Mouse (Mus musculus) small intestine, adult 2 months (tissue): ENCODE data around the gene Csnk1g2. TPM values are rescaled to one million over a fixed set of nuclear protein-coding genes. Genes with fewer than 3 reads are reported as not detected.

Experiments
- H3K27ac ChIP-seq: fragments of 200-500 bp; 2 replicates; pipeline ENCODE4 v1.5.1; 2012; ENCODE audit warnings: low read depth, low read length, control low read depth, inconsistent platforms; ENCODE audit not compliant: insufficient read depth
- H3K27me3 ChIP-seq: fragments of 200-500 bp; 2 replicates; pipeline ENCODE4 v1.6.1; 2012; ENCODE audit warnings: mild to moderate bottlenecking, moderate library complexity, low read length, inconsistent platforms; ENCODE audit not compliant: control insufficient read depth, insufficient read depth
- H3K36me3 ChIP-seq: fragments of 200-500 bp; 2 replicates; pipeline ENCODE4 v1.6.1; 2012; ENCODE audit warnings: mild to moderate bottlenecking, low read length, control low read depth, inconsistent platforms; ENCODE audit not compliant: control insufficient read depth, insufficient read depth
- H3K4me1 ChIP-seq: fragments of 200-500 bp; 2 replicates; pipeline ENCODE4 v1.6.1; 2012; ENCODE audit warnings: low read length, inconsistent platforms, mixed read lengths; ENCODE audit not compliant: control insufficient read depth, insufficient read depth, insufficient read length
- H3K4me3 ChIP-seq: fragments of 200-500 bp; 2 replicates; pipeline ENCODE4 v1.5.1; 2012; ENCODE audit warnings: low read depth, mild to moderate bottlenecking, control low read depth, inconsistent platforms, low read length, moderate library complexity
- CTCF ChIP-seq: fragments of 200-500 bp; IDR thresholded peaks from 2 replicates; pipeline ENCODE4 v1.5.1; 2012; ENCODE audit warnings: low read depth, mild to moderate bottlenecking, control low read depth, inconsistent platforms, low read length, moderate library complexity, mixed read lengths; ENCODE audit not compliant: insufficient replicate concordance, insufficient read length; ENCODE audit errors: extremely low read depth
- POLR2A ChIP-seq: fragments of 200-500 bp; IDR thresholded peaks from 2 replicates; pipeline ENCODE4 v1.6.1; 2012; ENCODE audit warnings: low read depth, mild to moderate bottlenecking, control low read depth, inconsistent platforms, low read length, moderate library complexity
- WGBS: fragments of 180-500 bp; shearing (Covaris S2); methylation state at CpG from one replicate; pipeline ENCODE4 v1.1.7; 2018; 5-methylcytosine and 5-hydroxymethylcytosine counted together
- polyA plus RNA-seq: library from polyadenylated mRNA; depleted of rRNA; stranded (reverse); fragments of >200 nt; gene quantifications from 2 replicates; pipeline ENCODE4 v1.2.3, GENCODE M21; 2012

Csnk1g2 gene
- polyA plus RNA-seq, 1 experiment, result 266 TPM

GRCm38 (mm10) chr10:80609269-80609924, 13.2 kb upstream of the Csnk1g2 start:
- TF ChIP-seq POLR2A (no peak), CTCF (no peak)
- Histone ChIP-seq H3K4me3 (no peak overlapping the region), H3K27ac (no peak overlapping the region; the same call in 1 of the 2 replicates), H3K36me3 (peaks cover 42% of the 10 kb centered on the region), H3K27me3 (no peaks in the 10 kb centered on the region), H3K4me1 (peaks cover 26% of the 10 kb centered on the region)
- WGBS, result 84% methylated on average over 10 of the region's 10 CpGs

GRCm38 (mm10) chr10:80610116-80610785, 12.4 kb upstream of the Csnk1g2 start:
- 87% methylated on average over 9 of the region's 9 CpGs for WGBS
- Histone ChIP-seq H3K36me3 (peaks cover 49% of the 10 kb centered on the region), H3K4me3 (no peak overlapping the region), H3K27me3 (no peaks in the 10 kb centered on the region), H3K4me1 (peaks cover 21% of the 10 kb centered on the region), H3K27ac (peak overlapping the region; percentile 5; the same call in 1 of the 2 replicates)
- TF ChIP-seq POLR2A (no peak), CTCF (no peak)

- TF ChIP-seq CTCF (peak; percentile 88; the same call in 1 of the 2 replicates), POLR2A (no peak)
- H3K27me3 ChIP-seq, result no peaks in the 10 kb centered on the region
- 68% methylated on average over 4 of the region's 4 CpGs for WGBS
- H3K4me1 ChIP-seq, result peaks cover 24% of the 10 kb centered on the region
- peaks cover 54% of the 10 kb centered on the region for H3K36me3 ChIP-seq
- no peak overlapping the region for H3K27ac ChIP-seq
- no peak overlapping the region for H3K4me3 ChIP-seq
Measured at GRCm38 (mm10) chr10:80611024-80611423, 11.6 kb upstream of the Csnk1g2 start.

DNA sequence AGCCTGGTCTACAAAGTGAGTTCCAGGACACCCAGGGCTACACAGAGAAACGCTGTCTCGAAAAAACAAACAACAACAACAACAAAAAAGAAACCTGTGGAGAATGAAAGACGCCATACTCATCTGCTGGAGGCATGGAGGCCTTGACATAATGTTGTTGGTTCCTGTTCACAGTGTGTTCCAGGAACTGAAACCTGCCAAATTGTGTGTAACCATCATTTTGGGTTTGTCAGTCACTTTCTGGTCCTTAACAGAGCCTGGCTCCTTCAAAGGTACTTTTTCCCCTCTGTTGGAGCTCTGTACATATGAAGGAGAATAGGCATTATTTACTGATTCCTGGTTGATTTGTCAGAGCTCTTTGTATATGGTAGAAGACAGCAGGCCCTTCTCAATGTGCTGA, 10.7 kb upstream of the Csnk1g2 start:
- H3K36me3 ChIP-seq, result peaks cover 51% of the 10 kb centered on the region
- no peak overlapping the region for H3K4me3 ChIP-seq
- no peaks in the 10 kb centered on the region for H3K27me3 ChIP-seq
- no peak for TF ChIP-seq CTCF
- 88% methylated on average over 3 of the region's 3 CpGs for WGBS
- H3K4me1 ChIP-seq, result peaks cover 23% of the 10 kb centered on the region
- no peak overlapping the region; the same call in 1 of the 2 replicates for H3K27ac ChIP-seq

GRCm38 (mm10) chr10:80613821-80614220, 8.8 kb upstream of the Csnk1g2 start:
- Histone ChIP-seq H3K27me3 (no peaks in the 10 kb centered on the region), H3K4me1 (peaks cover 19% of the 10 kb centered on the region), H3K4me3 (no peak overlapping the region), H3K36me3 (peaks cover 41% of the 10 kb centered on the region), H3K27ac (no peak overlapping the region)
- 81% methylated on average over 3 of the region's 3 CpGs for WGBS
- TF ChIP-seq CTCF (no peak), POLR2A (no peak)

DNA sequence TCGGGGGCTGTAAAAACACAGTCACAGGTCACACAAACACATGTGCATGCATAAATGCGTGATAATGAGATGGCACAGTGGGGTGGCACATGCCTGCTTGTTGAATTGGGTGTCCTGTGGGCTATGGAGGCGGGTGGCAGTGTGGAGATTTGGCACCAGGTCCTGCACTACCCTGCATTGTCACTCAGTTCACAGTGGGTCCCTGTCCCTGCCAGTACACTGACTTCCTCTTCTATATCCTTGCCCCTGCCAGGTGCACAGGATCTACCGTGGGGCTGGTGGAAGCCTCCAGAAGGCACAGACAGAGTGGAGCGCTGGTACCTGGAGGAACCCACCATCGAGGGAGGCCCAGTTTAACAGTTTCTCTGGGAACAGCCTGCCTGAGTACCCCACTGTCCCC, 8.3 kb upstream of the Csnk1g2 start:
- TF ChIP-seq CTCF (no peak), POLR2A (no peak)
- H3K4me3 ChIP-seq, result no peak overlapping the region
- 89% methylated on average over 6 of the region's 6 CpGs for WGBS
- no peak overlapping the region for H3K27ac ChIP-seq
- H3K4me1 ChIP-seq, result peaks cover 19% of the 10 kb centered on the region
- no peaks in the 10 kb centered on the region for H3K27me3 ChIP-seq
- H3K36me3 ChIP-seq, result peaks cover 38% of the 10 kb centered on the region

- WGBS, result 48% methylated on average over 9 of the region's 9 CpGs
Measured at GRCm38 (mm10) chr10:80618181-80618580, 4.5 kb upstream of the Csnk1g2 start.

More at GRCm38 (mm10) chr10:80618181-80618580, 4.5 kb upstream of the Csnk1g2 start:
- Histone ChIP-seq H3K4me1 (peaks cover 21% of the 10 kb centered on the region), H3K36me3 (peaks cover 24% of the 10 kb centered on the region), H3K27ac (peak overlapping the region; percentile 7; the same call in 1 of the 2 replicates), H3K4me3 (no peak overlapping the region), H3K27me3 (no peaks in the 10 kb centered on the region)
- TF ChIP-seq POLR2A (no peak), CTCF (no peak)
